Mouse (Mus musculus) G1E (cell line): ENCODE results near the gene Ccdc106. TPM values are rescaled to one million over a fixed set of nuclear protein-coding genes. Genes with fewer than 3 reads are reported as not detected.
"Not testable (repeated sequence)": the region's sequence is repeated elsewhere in the genome, so short reads cannot be mapped to it uniquely, and the experiment has no call there.

Experiments
- ATAC-seq: 2 replicates; pipeline ENCODE4 v1.8.0; 2016; ENCODE audit warnings: mild to moderate bottlenecking; ENCODE audit not compliant: insufficient number of reproducible peaks, poor library complexity, low FRiP score, severe bottlenecking; ENCODE audit errors: extremely low read depth
- DNase-seq: peaks from one replicate; pipeline ENCODE4 v3.0.0; 2012; ENCODE audit warnings: low spot score
- H3K27me3 ChIP-seq: 2 replicates; pipeline ENCODE4 v1.6.1; 2012; ENCODE audit warnings: mild to moderate bottlenecking, low read length, inconsistent platforms; ENCODE audit not compliant: insufficient read depth
- H3K36me3 ChIP-seq: replicated peaks from 2 replicates; pipeline ENCODE3; 2012; ENCODE audit warnings: mild to moderate bottlenecking, inconsistent platforms
- H3K4me1 ChIP-seq: 2 replicates; pipeline ENCODE4 v1.6.1; 2012; ENCODE audit warnings: low read depth, low read length, inconsistent platforms, mixed read lengths; ENCODE audit not compliant: insufficient read depth
- H3K4me3 ChIP-seq: 2 replicates; pipeline ENCODE4 v1.5.1; 2012; ENCODE audit warnings: low read depth, mild to moderate bottlenecking, inconsistent platforms, low read length, moderate library complexity, mixed read lengths
- H3K9me3 ChIP-seq: replicated peaks from 2 replicates; pipeline ENCODE4 v1.6.1; 2012; ENCODE audit warnings: inconsistent platforms
- CTCF ChIP-seq: IDR thresholded peaks from 2 replicates; pipeline ENCODE4 v1.5.1; 2012; ENCODE audit warnings: low read depth, low read length, inconsistent platforms, mixed read lengths
- GATA1 ChIP-seq: IDR thresholded peaks from 2 replicates; pipeline ENCODE4 v1.6.1; 2012; ENCODE audit warnings: borderline replicate concordance, low read length, inconsistent platforms, mixed read lengths
- GATA2 ChIP-seq: IDR thresholded peaks from 2 replicates; pipeline ENCODE4 v1.6.1; 2012; ENCODE audit warnings: low read depth, low read length, inconsistent platforms, borderline replicate concordance
- POLR2AphosphoS5 ChIP-seq: IDR thresholded peaks from 2 replicates; pipeline ENCODE4 v1.6.1; 2012; ENCODE audit warnings: low read depth, low read length, inconsistent platforms; ENCODE audit not compliant: insufficient replicate concordance
- TAL1 ChIP-seq: conservative IDR thresholded peaks from 2 replicates; pipeline ENCODE4 v1.6.1; 2012; ENCODE audit warnings: low read depth, low read length, inconsistent platforms, mixed read lengths
- polyA plus RNA-seq: library from polyadenylated mRNA; stranded (reverse); fragments of >175 nt; gene quantifications from 2 replicates; pipeline ENCODE4 v1.2.3, GENCODE M21; 2012
- total RNA-seq, 2 experiments: library from RNA; stranded (forward) in 1 of 2; stranded (reverse) in 1 of 2; fragments of 200-1000 nt in 1 of 2; fragments of >200 nt in 1 of 2; fragmentation: Nextera tagmentation in 1 of 2; gene quantifications; 2 replicates each; pipeline ENCODE4 v1.2.3; 2014 to 2017

Ccdc106 gene
- total and polyA plus RNA-seq, 3 experiments: 0.21 TPM; not detected in 2

DNA sequence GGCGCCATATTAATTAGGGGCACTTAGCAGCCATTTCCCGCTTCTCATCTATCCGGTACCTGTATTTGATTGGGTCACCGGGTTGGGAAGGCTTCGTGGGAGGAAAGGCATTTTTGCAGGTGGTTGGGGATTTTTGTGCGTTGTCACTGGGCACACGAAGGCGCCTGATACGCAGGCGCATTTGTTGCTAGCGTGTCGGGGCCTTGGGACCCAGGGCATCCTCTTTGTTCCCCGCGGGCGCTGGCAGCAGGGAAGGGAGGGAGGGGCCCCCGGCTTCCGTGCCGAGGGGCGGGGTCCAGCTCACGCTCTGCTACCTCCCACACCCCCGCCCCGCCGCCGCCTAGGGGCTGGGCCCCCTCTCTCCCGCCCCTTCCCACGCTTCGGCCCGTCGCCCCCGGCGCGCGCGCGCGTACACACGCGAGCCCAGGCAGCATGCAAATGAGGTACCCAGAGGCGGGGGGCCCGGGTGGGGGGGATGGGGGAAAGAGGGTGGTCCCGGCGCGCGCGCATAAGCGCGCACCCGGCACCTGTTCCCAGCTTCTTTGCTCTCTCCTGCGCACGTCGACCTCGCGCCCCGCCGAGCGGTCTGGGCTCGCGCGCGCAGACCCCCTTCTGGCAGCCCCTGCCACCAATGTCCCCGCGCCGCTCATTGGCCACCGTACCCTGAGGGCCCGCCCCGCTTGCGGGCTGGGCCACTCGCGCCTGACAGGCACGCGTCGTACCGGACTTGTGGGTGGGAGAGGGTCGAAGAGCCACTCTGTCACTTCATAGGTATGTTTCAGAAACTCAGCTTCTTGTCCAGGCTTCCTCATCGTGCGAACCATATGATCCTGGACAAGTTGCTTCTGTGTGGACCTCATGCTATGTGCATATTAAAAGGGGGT, 5.0 kb upstream of the Ccdc106 start, which contains the start of gene Gm44973:
Gene Gm44973, plus strand, starts transcription at position 379 of the 884 bp plus-strand sequence.
- DNase-seq (peak; percentile 82), ATAC-seq (peak; percentile 45)
- TF ChIP-seq POLR2AphosphoS5: no peak
- TF ChIP-seq TAL1: no peak
- TF ChIP-seq GATA2: no peak
- no peak for TF ChIP-seq GATA1
- TF ChIP-seq CTCF: no peak
- Histone ChIP-seq H3K9me3 (peaks cover 13% of the 10 kb centered on the region), H3K27me3 (no peaks in the 10 kb centered on the region), H3K4me3 (peak within 1 kb of the TSS; percentile 78), H3K4me1 (peaks cover 56% of the 10 kb centered on the region), H3K36me3 (peaks cover 49% of the 10 kb centered on the region)

DNA sequence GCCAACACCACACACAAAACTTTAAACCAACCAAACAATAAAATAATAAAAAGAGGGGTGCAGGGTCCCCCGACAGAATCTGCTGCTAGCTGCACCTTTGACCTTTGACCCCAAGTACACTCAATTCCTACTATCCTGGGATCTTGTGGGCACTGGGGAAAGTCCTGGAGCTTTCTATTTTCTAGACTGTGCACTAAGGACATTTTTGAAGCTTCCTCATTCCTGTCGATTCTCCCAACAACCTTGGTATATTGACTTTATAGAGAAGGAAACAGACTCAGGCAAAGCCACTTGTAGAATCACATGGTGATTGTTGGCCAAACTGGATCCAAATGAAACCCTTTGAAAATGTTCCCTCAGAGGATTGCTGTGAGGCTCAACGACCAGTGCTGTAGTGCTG, 4.3 kb upstream of the Ccdc106 start:
- ATAC-seq (no peak), DNase-seq (no peak)
- Histone ChIP-seq H3K9me3 (peaks cover 13% of the 10 kb centered on the region), H3K4me3 (peak overlapping the region; percentile 73), H3K27me3 (no peaks in the 10 kb centered on the region), H3K36me3 (peaks cover 42% of the 10 kb centered on the region), H3K4me1 (peaks cover 51% of the 10 kb centered on the region)
- TF ChIP-seq TAL1: no peak
- no peak for TF ChIP-seq GATA2
- TF ChIP-seq GATA1: no peak

DNA sequence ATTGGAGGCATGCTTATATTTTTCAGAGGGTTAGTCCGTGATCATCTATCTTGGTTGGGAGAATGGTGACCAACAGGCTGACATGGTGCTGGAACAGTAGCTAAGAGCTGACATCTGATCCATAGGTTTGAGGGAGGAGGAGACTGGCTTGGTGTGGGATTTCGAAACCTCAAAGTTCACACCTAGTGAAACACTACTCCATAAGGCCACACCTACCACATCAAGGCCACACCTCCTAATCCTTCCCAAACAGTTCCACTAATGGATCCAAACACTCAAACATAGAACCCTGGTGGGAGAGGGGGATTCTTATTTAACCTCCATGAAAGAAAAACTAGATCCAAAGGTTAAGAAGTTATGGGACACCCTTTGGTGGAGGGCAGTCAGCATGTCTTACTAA, 3.4 kb upstream of the Ccdc106 start:
- peaks cover 54% of the 10 kb centered on the region for H3K4me1 ChIP-seq
- no peak for TF ChIP-seq POLR2AphosphoS5

DNA sequence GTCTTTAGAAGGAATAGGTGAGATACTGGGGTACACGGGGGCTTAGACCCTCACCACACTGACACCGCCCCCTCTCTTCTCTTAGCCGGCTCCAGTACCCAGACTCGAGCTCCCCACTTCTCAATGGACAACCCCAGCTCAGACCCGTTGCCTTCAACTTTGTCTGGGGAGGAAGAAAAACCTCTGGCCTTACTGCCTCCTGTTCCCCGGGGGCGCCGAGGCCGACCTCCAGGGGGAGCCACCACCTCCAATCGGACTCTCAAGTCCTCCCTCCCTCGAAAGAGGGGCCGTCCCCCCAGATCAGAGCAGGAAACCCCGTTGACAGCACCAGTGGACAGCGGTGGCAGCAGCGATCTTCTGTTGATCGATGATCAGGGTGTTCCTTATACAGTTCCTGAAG, 3.0 kb upstream of the Ccdc106 start:
- DNase-seq (no peak), ATAC-seq (no peak)
- Histone ChIP-seq H3K36me3 (peaks cover 42% of the 10 kb centered on the region), H3K4me1 (peaks cover 56% of the 10 kb centered on the region), H3K9me3 (peaks cover 13% of the 10 kb centered on the region), H3K27me3 (no peaks in the 10 kb centered on the region), H3K4me3 (no peak overlapping the region; the same call in 1 of the 2 replicates)
- TF ChIP-seq TAL1 (no peak), GATA1 (no peak), GATA2 (no peak), CTCF (no peak), POLR2AphosphoS5 (no peak)

More for the DNA sequence above, 3.4 kb upstream of the Ccdc106 start:
- Histone ChIP-seq H3K27me3 (no peaks in the 10 kb centered on the region), H3K36me3 (peaks cover 41% of the 10 kb centered on the region), H3K4me3 (no peak overlapping the region), H3K9me3 (peaks cover 13% of the 10 kb centered on the region)
- ATAC-seq (no peak), DNase-seq (no peak)

DNA sequence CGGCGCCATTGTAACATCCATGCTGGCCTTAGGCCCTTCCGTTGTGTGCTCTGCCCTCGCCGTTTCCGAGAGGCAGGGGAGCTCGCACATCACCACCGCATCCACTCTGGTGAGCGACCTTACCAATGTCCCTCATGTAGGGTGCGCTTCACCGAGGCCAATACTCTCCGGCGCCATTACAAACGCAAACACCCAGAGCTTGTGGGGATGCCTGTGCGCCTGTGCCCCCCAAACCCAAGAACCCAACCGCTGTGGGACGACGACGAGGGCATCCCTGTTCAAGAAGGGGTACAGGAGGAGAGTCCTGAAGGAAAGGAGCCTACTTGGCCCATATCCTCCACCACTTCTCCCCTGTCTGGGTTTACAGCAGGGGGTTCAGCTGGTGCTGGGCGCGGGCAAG, 2.4 kb upstream of the Ccdc106 start:
- Histone ChIP-seq H3K9me3 (peaks cover 13% of the 10 kb centered on the region), H3K36me3 (peaks cover 42% of the 10 kb centered on the region), H3K4me1 (peaks cover 56% of the 10 kb centered on the region), H3K27me3 (no peaks in the 10 kb centered on the region), H3K4me3 (no peak overlapping the region; the same call in 1 of the 2 replicates)
- TF ChIP-seq CTCF: no peak
- no peak for TF ChIP-seq GATA1
- TF ChIP-seq GATA2: no peak
- no peak for TF ChIP-seq TAL1
- TF ChIP-seq POLR2AphosphoS5: no peak
- DNase-seq: no peak
- ATAC-seq: no peak

DNA sequence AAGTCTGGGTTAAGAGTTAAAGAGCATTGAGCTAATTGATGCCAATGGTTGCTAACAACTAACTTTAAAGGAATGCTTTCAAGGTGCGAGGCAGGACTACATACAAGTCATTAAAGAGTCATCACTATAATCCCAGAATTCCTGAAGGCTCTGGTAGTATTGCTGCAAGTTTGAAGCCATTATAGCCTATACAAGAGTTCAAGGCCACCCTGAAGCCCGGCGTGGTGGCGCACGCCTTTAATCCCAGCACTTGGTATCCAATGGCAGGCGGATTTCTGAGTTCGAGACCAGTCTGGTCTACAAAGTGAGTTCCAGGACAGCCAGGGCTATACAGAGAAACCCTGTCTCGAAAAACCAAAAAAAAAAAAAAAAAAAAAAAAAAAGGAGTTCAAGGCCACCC, 777 bp upstream of the Ccdc106 start:
- peaks cover 55% of the 10 kb centered on the region for H3K36me3 ChIP-seq
- DNase-seq: not testable (repeated sequence)
- peaks cover 65% of the 10 kb centered on the region for H3K4me1 ChIP-seq

More for the DNA sequence above, 777 bp upstream of the Ccdc106 start:
- peak overlapping the region; percentile 80 for H3K4me3 ChIP-seq
- not testable (repeated sequence) for H3K27me3 ChIP-seq, ATAC-seq
- peaks cover 13% of the 10 kb centered on the region for H3K9me3 ChIP-seq
